Mouse (Mus musculus) gastrocnemius, adult 2 months (tissue): ENCODE measurements around the gene A830005F24Rik. TPM values are rescaled to one million over a fixed set of nuclear protein-coding genes. Genes with fewer than 3 reads are reported as not detected.

ENCODE experiments used
- DNase-seq: peaks from one replicate; pipeline ENCODE4 v3.0.0; 2022
- H3K27ac ChIP-seq: fragments of 200-600 bp; 2 replicates; pipeline ENCODE4 v1.8.1; 2022; ENCODE audit warnings: mild to moderate bottlenecking
- H3K4me3 ChIP-seq: fragments of 200-600 bp; 2 replicates; pipeline ENCODE4 v1.8.1; 2022; ENCODE audit warnings: mild to moderate bottlenecking, moderate library complexity
- CTCF ChIP-seq: fragments of 200-600 bp; IDR thresholded peaks from 2 replicates; pipeline ENCODE4 v1.8.1; 2022; ENCODE audit warnings: antibody characterized with exemption, mild to moderate bottlenecking, moderate library complexity
- intact Hi-C: fragments of 180-260 bp; cut with DNase I; formaldehyde crosslinking; loops from one replicate; pipeline ENCODE4 v1.15.1; 2025
- total RNA-seq, 2 experiments: library from RNA; stranded (reverse); gene quantifications; 2 replicates each; pipeline ENCODE4 v1.2.3; 2021

Gene A830005F24Rik
- total RNA-seq, 2 experiments from 2014 or later, result 0.31 TPM; not detected in 1

GRCm38 (mm10) chr13:48525745-48526144 lies 12.4 kb downstream of the A830005F24Rik start:
- DNase-seq, result no peak
- Histone ChIP-seq H3K4me3 (no peak overlapping the region), H3K27ac (no peak overlapping the region)
- no peak for TF ChIP-seq CTCF
- intact Hi-C loops, result no loop called here

- DNase-seq, result peak; percentile 51
- TF ChIP-seq CTCF, result peak; percentile 92
- intact Hi-C loops, result loop anchor here (1.0 to 2.0 kb wide), 3 partner anchors 15 to 111 kb away; no protein-coding TSS in a partner anchor
- H3K4me3 ChIP-seq, result no peak overlapping the region
- no peak overlapping the region for H3K27ac ChIP-seq
These were observed 14.9 kb downstream of the A830005F24Rik start for GRCm38 (mm10) chr13:48528123-48528871.

- DNase-seq, result no peak
- intact Hi-C loops, result loop anchor here (2.0 kb wide), 1 partner anchor 14 kb away; no protein-coding TSS in a partner anchor
These were observed 15.7 kb downstream of the A830005F24Rik start for GRCm38 (mm10) chr13:48529028-48529427.

GRCm38 (mm10) chr13:48530685-48531084 lies 17.3 kb downstream of the A830005F24Rik start:
- TF ChIP-seq CTCF, result no peak
- no peak overlapping the region for H3K4me3 ChIP-seq
- intact Hi-C loops, result no loop called here

More at GRCm38 (mm10) chr13:48529028-48529427, 15.7 kb downstream of the A830005F24Rik start:
- H3K4me3 ChIP-seq, result no peak overlapping the region
- H3K27ac ChIP-seq, result no peak overlapping the region; the same call in 1 of the 2 replicates
- TF ChIP-seq CTCF, result no peak

GRCm38 (mm10) chr13:48531448-48531847 lies 18.1 kb downstream of the A830005F24Rik start:
- TF ChIP-seq CTCF, result no peak
- H3K4me3 ChIP-seq, result no peak overlapping the region

More at GRCm38 (mm10) chr13:48530685-48531084, 17.3 kb downstream of the A830005F24Rik start:
- peak overlapping the region; percentile 53; the same call in 1 of the 2 replicates for H3K27ac ChIP-seq
- peak; percentile 84 for DNase-seq

GRCm38 (mm10) chr13:48533441-48533840 lies 20.1 kb downstream of the A830005F24Rik start:
- no peak for DNase-seq
- intact Hi-C loops, result no loop called here
- TF ChIP-seq CTCF, result no peak
- Histone ChIP-seq H3K4me3 (no peak overlapping the region), H3K27ac (no peak overlapping the region)

More at GRCm38 (mm10) chr13:48531448-48531847, 18.1 kb downstream of the A830005F24Rik start:
- H3K27ac ChIP-seq, result 0 out of 2 replicates have a peak overlapping the region, but pooled peaks have one; percentile 8
- intact Hi-C loops, result no loop called here
- no peak for DNase-seq

- Histone ChIP-seq H3K4me3 (peak overlapping the region; percentile 44), H3K27ac (peak overlapping the region; percentile 17; the same call in 1 of the 2 replicates)
- intact Hi-C loops, result no loop called here
- TF ChIP-seq CTCF, result no peak
- no peak for DNase-seq
These were observed 27.1 kb downstream of the A830005F24Rik start for GRCm38 (mm10) chr13:48540488-48540887.

GRCm38 (mm10) chr13:48544391-48544790 lies 31.0 kb downstream of the A830005F24Rik start:
- TF ChIP-seq CTCF, result no peak
- DNase-seq, result no peak
- Histone ChIP-seq H3K27ac (peak overlapping the region; percentile 98), H3K4me3 (peak overlapping the region; percentile 100)
- intact Hi-C loops, result no loop called here

GRCm38 (mm10) chr13:48544867-48545266 lies 31.5 kb downstream of the A830005F24Rik start:
- Histone ChIP-seq H3K27ac (peak overlapping the region; percentile 98), H3K4me3 (peak overlapping the region; percentile 100)
- intact Hi-C loops, result no loop called here
- TF ChIP-seq CTCF, result no peak
- no peak for DNase-seq

- no peak for TF ChIP-seq CTCF
- peak overlapping the region; percentile 98 for H3K27ac ChIP-seq
- peak overlapping the region; percentile 100 for H3K4me3 ChIP-seq
- intact Hi-C loops, result no loop called here
- peak; percentile 99 for DNase-seq
These were observed 32.3 kb downstream of the A830005F24Rik start for GRCm38 (mm10) chr13:48545476-48546281.

GRCm38 (mm10) chr13:48546330-48546917 lies 33.1 kb downstream of the A830005F24Rik start:
- intact Hi-C loops, result no loop called here
- DNase-seq, result peak; percentile 100
- Histone ChIP-seq H3K4me3 (peak overlapping the region; percentile 100), H3K27ac (peak overlapping the region; percentile 98)
- no peak for TF ChIP-seq CTCF

GRCm38 (mm10) chr13:48547623-48548022 lies 34.3 kb downstream of the A830005F24Rik start:
- intact Hi-C loops, result no loop called here
- TF ChIP-seq CTCF, result no peak
- Histone ChIP-seq H3K4me3 (no peak overlapping the region), H3K27ac (no peak overlapping the region; the same call in 1 of the 2 replicates)
- DNase-seq, result no peak

GRCm38 (mm10) chr13:48548296-48548695 lies 34.9 kb downstream of the A830005F24Rik start:
- DNase-seq, result no peak
- Histone ChIP-seq H3K27ac (no peak overlapping the region), H3K4me3 (no peak overlapping the region)
- intact Hi-C loops, result no loop called here
- TF ChIP-seq CTCF, result no peak
